Mouse (Mus musculus): ENCODE results near the gene Hmga1. TPM values are rescaled to one million over a fixed set of nuclear protein-coding genes. Genes with fewer than 3 reads are reported as not detected.
A peak's percentile ranks its signal among the peaks of the same experiment; 100 is the strongest.

Gene Hmga1
- polyA plus RNA-seq, 1 experiment from 2014 or later = 106 TPM

- H3K27ac ChIP-seq (replicated peaks) = peak overlapping the region; percentile 97; the same call in 1 of the 2 replicates
- 3% methylated on average over 39 of the region's 39 CpGs for WGBS
- 0 out of 2 replicates have a peak overlapping the region, but pooled peaks have one; percentile 34 for H3K9ac ChIP-seq (replicated peaks)
Measured at GRCm38 (mm10) chr17:27555075-27555511, 1.2 kb upstream of the Hmga1 start.

GRCm38 (mm10) chr17:27555512-27556172 is 655 bp upstream of the Hmga1 start:
- ATAC-seq (replicated peaks) = no peak
- peak overlapping the region; percentile 34; the same call in 1 of the 2 replicates for H3K9ac ChIP-seq (replicated peaks)

More at GRCm38 (mm10) chr17:27555075-27555511, 1.2 kb upstream of the Hmga1 start:
- peak overlapping the region; percentile 93 for H3K4me3 ChIP-seq
- peaks cover 35% of the 10 kb centered on the region for H3K4me1 ChIP-seq
- no peaks in the 10 kb centered on the region for H3K9me3 ChIP-seq
- no peaks in the 10 kb centered on the region for H3K36me3 ChIP-seq
- no peak for ATAC-seq (replicated peaks)
- peaks cover 6% of the 10 kb centered on the region; the same call in 1 of the 2 replicates for H3K27me3 ChIP-seq
- peak overlapping the region; percentile 82 for H3K4me2 ChIP-seq (replicated peaks)

GRCm38 (mm10) chr17:27557181-27557926 is 1.1 kb downstream of the Hmga1 start:
- Histone ChIP-seq H3K27ac (replicated peaks) (peak overlapping the region; percentile 97), H3K4me2 (replicated peaks) (peak overlapping the region; percentile 82), H3K27me3 (peaks cover 6% of the 10 kb centered on the region; the same call in 1 of the 2 replicates), H3K4me3 (peak overlapping the region; percentile 93), H3K9ac (replicated peaks) (peak overlapping the region; percentile 77), H3K36me3 (no peaks in the 10 kb centered on the region; the same call in none of the 2 replicates), H3K4me1 (peaks cover 35% of the 10 kb centered on the region), H3K9me3 (no peaks in the 10 kb centered on the region)
- peak; percentile 54; the same call in 1 of the 2 replicates for ATAC-seq (replicated peaks)
- WGBS = 0% methylated on average over 62 of the region's 75 CpGs

More at GRCm38 (mm10) chr17:27555512-27556172, 655 bp upstream of the Hmga1 start:
- Histone ChIP-seq H3K4me2 (replicated peaks) (peak overlapping the region; percentile 82), H3K27ac (replicated peaks) (peak overlapping the region; percentile 97), H3K4me3 (peak overlapping the region; percentile 93), H3K4me1 (peaks cover 35% of the 10 kb centered on the region), H3K36me3 (no peaks in the 10 kb centered on the region; the same call in 1 of the 2 replicates), H3K9me3 (no peaks in the 10 kb centered on the region), H3K27me3 (peaks cover 6% of the 10 kb centered on the region; the same call in 1 of the 2 replicates)
- under 1% methylated on average over 55 of the region's 55 CpGs for WGBS

GRCm38 (mm10) chr17:27557927-27558661 is 1.8 kb downstream of the Hmga1 start:
- H3K4me1 ChIP-seq = peaks cover 35% of the 10 kb centered on the region
- H3K36me3 ChIP-seq = no peaks in the 10 kb centered on the region; the same call in none of the 2 replicates
- H3K9me3 ChIP-seq = no peaks in the 10 kb centered on the region
- H3K27ac ChIP-seq (replicated peaks) = peak overlapping the region; percentile 97
- peak overlapping the region; percentile 82 for H3K4me2 ChIP-seq (replicated peaks)
- no peak for ATAC-seq (replicated peaks)
- H3K27me3 ChIP-seq = peaks cover 6% of the 10 kb centered on the region; the same call in 1 of the 2 replicates
- H3K9ac ChIP-seq (replicated peaks) = peak overlapping the region; percentile 77
- 3% methylated on average over 14 of the region's 14 CpGs for WGBS
- peak overlapping the region; percentile 93 for H3K4me3 ChIP-seq

- WGBS = 3% methylated on average over 5 of the region's 5 CpGs
- no peak for ATAC-seq (replicated peaks)
- H3K4me1 ChIP-seq = peaks cover 38% of the 10 kb centered on the region
- no peak overlapping the region for H3K9ac ChIP-seq (replicated peaks)
- peaks cover 6% of the 10 kb centered on the region; the same call in 1 of the 2 replicates for H3K27me3 ChIP-seq
- H3K4me2 ChIP-seq (replicated peaks) = no peak overlapping the region
- H3K4me3 ChIP-seq = no peak overlapping the region
- no peaks in the 10 kb centered on the region; the same call in none of the 2 replicates for H3K36me3 ChIP-seq
- no peaks in the 10 kb centered on the region for H3K9me3 ChIP-seq
- H3K27ac ChIP-seq (replicated peaks) = no peak overlapping the region
Measured at GRCm38 (mm10) chr17:27558845-27559244, 2.5 kb downstream of the Hmga1 start.

DNA sequence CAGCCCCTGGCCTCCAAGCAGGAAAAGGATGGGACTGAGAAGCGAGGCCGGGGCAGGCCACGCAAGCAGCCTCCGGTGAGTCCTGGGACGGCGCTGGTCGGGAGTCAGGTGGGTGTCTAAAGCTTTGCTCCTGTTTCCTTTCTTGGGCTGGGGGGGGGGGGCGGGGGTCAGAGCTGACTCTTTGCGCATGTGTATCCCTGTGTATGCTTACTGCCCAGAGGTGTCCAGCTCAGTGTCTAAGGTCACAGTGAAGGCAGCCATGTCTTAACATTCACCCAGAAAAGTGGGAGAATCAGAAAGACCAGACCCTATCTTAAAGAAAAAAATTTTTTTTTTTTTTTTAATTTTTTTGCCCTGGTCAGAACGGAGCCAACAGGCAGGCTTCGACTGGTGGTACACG is 3.3 kb downstream of the Hmga1 start:
- ATAC-seq (replicated peaks) = no peak
- H3K36me3 ChIP-seq = no peaks in the 10 kb centered on the region; the same call in none of the 2 replicates
- H3K27ac ChIP-seq (replicated peaks) = no peak overlapping the region
- H3K4me3 ChIP-seq = no peak overlapping the region
- H3K27me3 ChIP-seq = peaks cover 6% of the 10 kb centered on the region; the same call in 1 of the 2 replicates
- no peaks in the 10 kb centered on the region for H3K9me3 ChIP-seq
- WGBS = 76% methylated on average over 12 of the region's 12 CpGs
- peaks cover 44% of the 10 kb centered on the region for H3K4me1 ChIP-seq
- H3K9ac ChIP-seq (replicated peaks) = no peak overlapping the region
- H3K4me2 ChIP-seq (replicated peaks) = no peak overlapping the region

GRCm38 (mm10) chr17:27560926-27561480 is 4.7 kb downstream of the Hmga1 start:
- Histone ChIP-seq H3K27me3 (no peaks in the 10 kb centered on the region), H3K9me3 (no peaks in the 10 kb centered on the region), H3K4me1 (peaks cover 43% of the 10 kb centered on the region), H3K4me3 (no peak overlapping the region), H3K4me2 (replicated peaks) (no peak overlapping the region), H3K9ac (replicated peaks) (no peak overlapping the region), H3K36me3 (no peaks in the 10 kb centered on the region; the same call in none of the 2 replicates), H3K27ac (replicated peaks) (no peak overlapping the region)
- ATAC-seq (replicated peaks) = no peak
- WGBS = 88% methylated on average over 13 of the region's 13 CpGs

- Histone ChIP-seq H3K36me3 (no peaks in the 10 kb centered on the region; the same call in none of the 2 replicates), H3K4me2 (replicated peaks) (no peak overlapping the region), H3K9me3 (no peaks in the 10 kb centered on the region), H3K27ac (replicated peaks) (no peak overlapping the region), H3K27me3 (no peaks in the 10 kb centered on the region), H3K4me3 (no peak overlapping the region), H3K9ac (replicated peaks) (no peak overlapping the region), H3K4me1 (peaks cover 46% of the 10 kb centered on the region)
- WGBS = 57% methylated on average over 11 of the region's 11 CpGs
- ATAC-seq (replicated peaks) = no peak
Measured at GRCm38 (mm10) chr17:27561809-27562526, 5.7 kb downstream of the Hmga1 start.

DNA sequence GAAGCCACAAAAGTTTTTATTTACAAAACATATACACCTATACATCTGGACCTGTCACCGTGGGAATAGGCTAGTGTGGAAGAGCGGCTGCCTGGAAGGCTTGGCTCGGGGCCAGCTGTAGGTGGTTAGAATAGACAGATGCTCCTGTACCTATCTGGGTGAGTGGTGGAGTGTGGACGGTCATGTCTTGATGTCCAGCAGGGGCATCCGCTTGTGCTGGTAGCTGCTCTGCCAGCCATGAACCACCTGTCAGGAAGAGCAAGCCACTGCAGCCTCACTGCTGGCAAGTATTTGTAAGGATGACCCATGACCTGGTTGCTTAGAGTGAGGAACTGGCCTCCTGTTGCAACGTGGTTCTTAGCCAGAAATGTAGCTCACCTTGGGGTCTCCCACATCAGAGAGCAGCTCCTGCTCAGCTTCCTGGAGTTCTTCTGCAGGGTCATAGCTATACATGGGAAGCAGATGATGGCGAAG is 7.5 kb downstream of the Hmga1 start:
- Histone ChIP-seq H3K4me2 (replicated peaks) (no peak overlapping the region), H3K9me3 (no peaks in the 10 kb centered on the region), H3K9ac (replicated peaks) (no peak overlapping the region), H3K4me1 (peaks cover 30% of the 10 kb centered on the region), H3K4me3 (no peak overlapping the region), H3K27me3 (no peaks in the 10 kb centered on the region), H3K36me3 (no peaks in the 10 kb centered on the region; the same call in none of the 2 replicates), H3K27ac (replicated peaks) (no peak overlapping the region)
- no peak for ATAC-seq (replicated peaks)
- WGBS = 54% methylated on average over 7 of the region's 7 CpGs

DNA sequence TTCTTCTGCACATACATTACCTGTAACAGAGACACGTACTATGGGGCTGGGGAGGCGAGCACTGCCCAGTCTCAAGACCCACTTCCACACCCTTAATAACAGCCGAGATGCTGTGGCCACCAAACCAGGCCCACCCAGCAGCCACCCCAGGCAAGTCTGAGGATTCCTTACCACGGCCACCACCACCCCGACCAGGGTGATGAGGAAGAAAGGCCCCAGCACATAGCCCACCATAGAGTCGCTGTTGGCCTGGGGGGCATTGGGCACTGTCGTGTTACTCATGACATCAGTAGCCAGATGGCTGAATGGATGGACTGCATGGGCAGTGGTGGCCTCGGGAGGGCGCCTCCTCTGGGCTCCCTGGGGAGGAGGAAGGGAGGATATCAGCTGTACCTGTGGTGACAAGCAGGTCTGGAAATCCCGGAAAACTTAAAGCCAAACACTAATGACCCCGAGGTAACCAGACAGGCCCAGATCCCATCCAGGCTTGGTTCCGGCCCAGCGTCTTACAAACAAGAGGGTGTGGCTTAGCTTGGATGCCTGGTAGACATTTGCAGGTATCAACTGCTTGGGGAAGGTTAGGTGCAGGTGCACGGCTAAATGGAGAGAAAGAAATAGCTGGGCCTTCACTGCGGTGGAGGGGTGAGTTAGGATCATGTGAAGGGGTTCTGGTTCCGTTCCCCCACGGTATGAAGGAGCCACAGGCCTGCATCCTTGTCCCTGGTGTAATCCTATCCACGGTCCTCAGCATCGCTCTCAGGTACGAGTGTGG is 8.3 kb downstream of the Hmga1 start:
- 14% methylated on average over 20 of the region's 20 CpGs for WGBS
- Histone ChIP-seq H3K4me2 (replicated peaks) (peak overlapping the region; percentile 89), H3K9me3 (no peaks in the 10 kb centered on the region), H3K4me1 (peaks cover 24% of the 10 kb centered on the region), H3K9ac (replicated peaks) (peak overlapping the region; percentile 63), H3K27ac (replicated peaks) (no peak overlapping the region), H3K27me3 (no peaks in the 10 kb centered on the region), H3K4me3 (peak overlapping the region; percentile 62), H3K36me3 (no peaks in the 10 kb centered on the region; the same call in none of the 2 replicates)
- ATAC-seq (replicated peaks) = peak; percentile 23; the same call in 1 of the 2 replicates

All from forebrain, embryonic 15.5 days (tissue).